Mouse (Mus musculus) limb, embryonic 10.5 days (tissue): ENCODE results near the gene AA467197. TPM values are rescaled to one million over a fixed set of nuclear protein-coding genes. Genes with fewer than 3 reads are reported as not detected.

Source experiments
- DNase-seq: peaks from one replicate; pipeline ENCODE4 v3.0.0-alpha.2; 2017; ENCODE audit warnings: low spot score
- H3K27ac ChIP-seq: fragments of 300-500 bp; sonication (generic); 2 replicates; pipeline ENCODE4 v1.5.1; 2016; ENCODE audit warnings: mild to moderate bottlenecking
- H3K27me3 ChIP-seq: fragments of 300-500 bp; sonication (generic); 2 replicates; pipeline ENCODE4 v1.6.1; 2016; ENCODE audit warnings: low read depth, mild to moderate bottlenecking; ENCODE audit not compliant: poor library complexity, severe bottlenecking
- H3K36me3 ChIP-seq: fragments of 300-500 bp; sonication (generic); 2 replicates; pipeline ENCODE4 v1.6.1; 2016; ENCODE audit warnings: mild to moderate bottlenecking, moderate library complexity
- H3K4me1 ChIP-seq: fragments of 300-500 bp; sonication (generic); 2 replicates; pipeline ENCODE4 v1.6.1; 2016
- H3K4me3 ChIP-seq: fragments of 300-500 bp; sonication (generic); 2 replicates; pipeline ENCODE4 v1.5.1; 2016; ENCODE audit warnings: mild to moderate bottlenecking, moderate library complexity
- H3K9me3 ChIP-seq: fragments of 300-500 bp; sonication (generic); replicated peaks from 2 replicates; pipeline ENCODE4 v1.6.1; 2016; ENCODE audit warnings: mild to moderate bottlenecking
- WGBS: fragments of 180-500 bp; shearing (Covaris S2); methylation state at CpG from one replicate; pipeline ENCODE4 v1.1.7; 2016; 5-methylcytosine and 5-hydroxymethylcytosine counted together
- microRNA counts: library from miRNA; unstranded; fragments of <30 nt; microRNA quantifications from one replicate; lab custom pipeline; 2017
- microRNA-seq: library from miRNA; unstranded; fragments of <30 nt; microRNA quantifications from one replicate; pipeline ENCODE4, GENCODE M21; 2017
- polyA plus RNA-seq: library from polyadenylated mRNA; unstranded; fragments of >200 nt; fragmentation: Nextera tagmentation; extraction: Ambion mirVana; gene quantifications from 2 replicates; pipeline ENCODE4 v1.2.1, GENCODE M21; 2016

Gene AA467197
- polyA plus RNA-seq, 1 experiment from 2014 or later: 0.25 TPM

DNA sequence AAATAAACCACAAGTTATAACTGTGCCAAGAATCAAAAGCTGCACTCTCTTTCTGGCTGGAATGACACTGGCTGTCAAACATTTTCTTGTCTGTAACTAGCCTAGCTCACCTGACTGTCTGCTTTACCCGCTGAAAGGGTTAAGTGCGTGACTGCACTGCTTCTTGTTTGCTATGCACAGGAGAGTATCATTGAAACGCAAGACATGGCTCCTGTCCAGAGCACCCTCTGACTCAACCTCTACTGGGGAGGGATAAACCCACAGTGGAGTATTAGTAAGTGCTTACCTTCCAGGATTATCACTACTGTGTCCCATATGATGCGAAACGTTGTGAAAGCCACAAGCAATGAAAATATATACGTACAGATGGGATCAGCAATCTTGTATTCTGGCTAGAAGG, 49.9 kb downstream of the AA467197 start:
- Histone ChIP-seq H3K27me3 (no peaks in the 10 kb centered on the region), H3K9me3 (peaks cover 5% of the 10 kb centered on the region), H3K36me3 (no peaks in the 10 kb centered on the region; the same call in 1 of the 2 replicates), H3K4me3 (no peak overlapping the region), H3K4me1 (no peaks in the 10 kb centered on the region), H3K27ac (no peak overlapping the region)
- DNase-seq: no peak
- 84% methylated on average over 6 of the region's 6 CpGs for WGBS

MicroRNAs within 50 kb of the gene (microRNA counts, 519-probe panel; counts per million panel counts)
- microRNA mmu-miR-147 (lab: Ali Mortazavi, UCI): 684 counts per million, percentile 72 among the panel's probes with 10 or more counts

Small RNA genes lying within 50 kb of the gene (microRNA-seq; reads per million reads assigned to microRNA genes)
- 6.7 reads per million, percentile 13 among the genes with 10 or more reads in this experiment for gene Mir147

Other genes with a start within 250 kb of the AA467197 start
- gene Slc28a2, start 210.5 kb upstream of the AA467197 start, polyA plus RNA-seq: 0.09 TPM in 1 of 2 replicates, not detected in the other
- gene Gm14085, start 152.0 kb upstream of the AA467197 start, polyA plus RNA-seq: not detected in 2 replicates
- gene Gatm, start 25.7 kb upstream of the AA467197 start, polyA plus RNA-seq: 4.6 and 5.2 TPM in 2 replicates
- 4.9 TPM in 2 replicates for gene Slc30a4, start 65.7 kb downstream of the AA467197 start, polyA plus RNA-seq
- gene Bloc1s6, start 101.5 kb downstream of the AA467197 start, polyA plus RNA-seq: 59.2 and 62.6 TPM in 2 replicates
- gene Sqor, start 128.3 kb downstream of the AA467197 start, polyA plus RNA-seq: 2.7 and 3.7 TPM in 2 replicates